Mouse (Mus musculus): ENCODE data around the gene Usp15.
A peak's percentile ranks its signal among the peaks of the same experiment; 100 is the strongest.
"Not testable (repeated sequence)": the region's sequence is repeated elsewhere in the genome, so short reads cannot be mapped to it uniquely, and the experiment has no call there.

The Usp15 gene

DNA sequence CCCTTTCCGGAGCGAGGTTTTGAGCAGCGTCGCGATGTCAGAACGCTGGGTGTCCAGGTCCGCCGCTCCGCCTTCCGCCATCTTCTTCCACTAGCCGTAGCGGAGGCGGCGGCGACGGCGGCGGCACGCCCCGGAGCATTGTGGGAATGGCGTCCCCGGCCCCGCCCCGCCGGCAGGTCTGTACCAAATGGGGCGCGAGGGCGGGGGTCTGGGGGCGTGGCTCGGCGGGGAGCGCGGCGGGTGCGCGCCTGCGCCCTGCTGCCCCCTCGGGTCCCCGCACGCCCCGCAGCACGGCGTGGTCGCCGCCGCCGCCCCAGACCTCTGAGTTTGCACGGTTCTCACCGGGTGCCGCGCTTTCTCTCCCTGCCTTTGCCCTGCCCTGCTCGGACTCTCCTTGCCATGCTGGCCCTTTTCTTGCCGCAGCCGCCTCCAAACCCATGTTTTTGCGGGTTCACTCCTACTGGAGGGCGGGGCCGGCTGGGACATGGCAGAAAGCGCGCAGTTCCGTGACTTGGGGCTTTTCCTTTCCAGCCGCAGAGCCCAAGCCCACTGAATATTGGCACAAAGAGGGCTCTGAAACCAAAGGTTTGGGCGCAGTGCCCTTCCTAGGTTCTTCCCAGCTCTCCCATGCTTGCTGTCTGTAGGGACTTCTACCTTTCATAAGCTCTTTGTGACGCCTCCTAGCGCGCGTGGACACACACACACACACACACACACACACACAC is at the start of gene Usp15:
Gene Usp15, minus strand, starts transcription at position 161 of the 725 bp plus-strand sequence.
- peak; percentile 93 for DNase-seq

DNA sequence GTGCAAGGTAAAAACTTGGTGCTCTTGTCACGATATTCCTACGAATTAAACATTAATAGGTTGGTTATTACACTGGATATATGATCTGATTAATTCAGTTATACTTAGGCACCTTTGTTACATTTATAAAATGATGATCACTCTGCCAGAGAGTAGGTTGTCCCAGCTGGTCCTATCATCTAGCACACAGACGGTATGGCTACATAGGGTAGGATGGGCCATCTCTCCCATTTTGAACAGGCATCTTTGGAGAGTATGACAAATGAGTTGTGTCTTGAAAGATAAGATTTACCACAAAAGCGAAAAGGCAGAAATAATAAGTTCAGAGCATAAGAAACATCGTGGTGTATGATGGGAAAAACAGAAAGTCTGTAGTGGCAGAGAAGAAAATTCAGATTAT is 32.6 kb upstream of the Usp15 start:
- no peak for DNase-seq

DNA sequence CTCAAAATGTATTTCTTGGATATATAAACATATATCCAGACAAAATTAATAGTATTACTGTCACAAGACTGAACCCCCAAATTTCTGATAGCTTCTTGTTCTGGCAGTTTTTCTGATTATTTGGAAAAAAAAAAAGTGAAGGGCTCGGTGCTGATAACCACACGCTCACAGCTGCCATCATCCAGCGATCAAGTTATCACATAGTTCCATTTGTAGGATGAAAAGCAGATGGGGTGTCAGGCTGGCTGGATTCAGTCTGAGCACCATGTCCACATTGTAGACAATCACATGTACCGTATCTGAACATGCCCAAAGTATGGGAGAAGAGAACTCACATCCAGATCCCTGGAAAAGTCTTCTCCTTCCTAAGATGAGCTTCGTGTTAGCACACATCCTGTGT is 26.0 kb upstream of the Usp15 start:
- DNase-seq, result no peak

DNA sequence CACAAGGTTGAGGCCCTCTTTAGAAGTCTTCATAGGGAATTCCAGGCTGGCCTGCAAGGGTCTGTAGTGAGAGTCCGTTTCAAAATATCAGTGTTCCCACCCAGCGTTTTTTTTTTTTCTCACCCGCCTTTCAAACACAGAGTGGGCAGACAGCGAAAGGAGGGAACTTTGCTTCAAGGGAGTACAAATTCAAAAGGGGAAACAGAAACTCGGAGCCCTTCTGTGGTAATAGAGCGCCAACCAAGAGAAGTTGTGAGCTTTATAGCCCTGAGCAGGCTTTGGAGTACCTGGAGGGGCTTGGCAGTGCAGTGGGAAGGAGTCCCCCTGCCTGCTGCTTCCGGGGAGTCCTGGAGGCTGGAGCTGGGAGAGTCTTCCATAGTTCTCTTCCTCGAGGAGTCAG is 12.7 kb upstream of the Usp15 start:
- no peak for DNase-seq

DNA sequence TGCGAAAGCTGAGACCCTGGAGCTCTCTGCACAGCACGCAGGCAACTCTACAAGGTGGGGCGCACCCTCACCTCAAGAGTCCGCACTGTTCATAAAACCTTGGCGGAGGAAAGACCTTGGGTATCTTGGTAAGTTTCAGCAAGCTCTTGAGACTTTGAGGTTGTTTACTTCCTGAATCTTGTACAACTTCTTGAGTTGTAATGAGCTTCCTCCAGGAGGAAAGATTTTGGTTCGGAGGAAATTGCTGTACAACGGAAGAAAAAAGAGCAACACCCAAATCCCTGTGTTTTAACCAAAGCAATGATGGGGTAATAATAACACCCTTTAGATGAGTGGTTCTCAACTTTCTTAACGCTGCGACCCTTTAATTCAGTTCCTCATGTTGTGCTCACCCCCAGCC is 11.5 kb upstream of the Usp15 start:
- no peak for DNase-seq

DNA sequence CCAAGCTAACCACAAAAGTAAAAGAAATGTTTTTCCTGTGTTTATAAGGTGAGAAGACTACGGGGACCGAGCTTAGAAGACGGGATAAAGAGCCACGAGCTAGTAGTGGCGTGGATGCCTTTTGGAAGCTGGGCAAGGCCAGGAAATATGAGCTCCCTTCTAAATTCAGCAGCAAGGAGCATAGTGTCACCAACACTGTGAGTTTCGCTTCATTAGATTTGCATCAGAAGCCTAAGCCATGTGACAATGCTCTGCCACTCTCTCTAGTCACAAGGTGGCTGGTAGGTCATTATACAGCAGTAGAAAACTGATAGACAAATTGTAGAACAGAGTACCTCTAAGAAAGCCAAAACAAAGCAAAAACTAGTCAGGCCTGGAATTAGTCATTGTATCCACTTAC is 9.3 kb upstream of the Usp15 start:
- no peak for DNase-seq

DNA sequence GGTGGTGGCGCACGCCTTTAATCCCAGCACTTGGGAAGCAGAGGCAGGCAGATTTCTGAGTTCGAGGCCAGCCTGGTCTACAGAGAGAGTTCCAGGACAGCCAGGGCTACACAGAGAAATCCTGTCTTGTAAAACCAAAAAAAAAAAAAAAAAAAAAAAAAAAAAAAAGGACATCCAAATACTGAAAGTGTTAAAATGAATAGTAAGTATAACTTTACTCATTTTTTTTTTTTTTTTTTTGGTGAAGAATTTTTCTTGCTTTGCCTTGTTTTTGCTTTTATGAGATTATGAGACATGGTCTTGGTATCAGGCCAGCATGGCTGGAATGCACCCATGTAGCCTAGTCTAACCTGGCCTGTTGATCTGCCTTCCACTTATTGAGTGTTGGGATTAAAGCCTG is 8.6 kb upstream of the Usp15 start:
- DNase-seq, result not testable (repeated sequence)

DNA sequence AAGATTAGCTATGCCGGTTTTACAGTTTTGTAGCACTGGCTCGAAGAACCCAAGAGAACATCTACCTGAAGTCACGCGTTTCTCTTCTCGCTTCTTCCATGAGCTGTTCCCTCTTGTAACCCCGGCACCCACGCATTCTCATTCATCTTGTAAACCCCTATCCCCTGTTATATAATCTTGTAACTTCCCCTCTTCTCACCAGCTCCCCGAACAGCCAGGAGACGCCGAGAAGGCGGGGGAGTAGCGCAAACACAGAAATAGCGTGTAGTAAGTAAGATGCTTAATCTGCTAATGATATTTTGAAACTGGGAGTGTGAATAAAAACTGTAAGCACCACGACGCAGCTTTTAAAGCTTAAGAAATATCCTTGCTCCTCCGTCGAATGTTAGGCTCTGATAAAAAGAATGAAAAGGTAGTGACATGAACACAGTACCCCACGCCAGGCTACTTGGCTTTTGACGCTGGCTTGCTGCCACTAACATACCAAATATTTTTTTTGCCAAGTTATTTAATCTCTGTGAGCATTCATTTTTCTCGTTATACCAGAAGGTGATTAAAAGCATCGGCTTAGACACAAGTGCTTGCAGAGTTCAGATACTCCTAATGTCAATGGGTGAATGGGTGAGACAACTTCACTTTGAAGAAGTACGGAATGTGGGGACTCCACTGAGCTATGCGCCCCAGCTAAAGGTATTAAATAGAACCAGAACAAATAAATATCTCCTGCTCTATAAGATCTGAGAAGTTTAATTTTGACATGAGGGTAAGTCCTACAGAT is 5.4 kb upstream of the Usp15 start:
- DNase-seq, result no peak

DNA sequence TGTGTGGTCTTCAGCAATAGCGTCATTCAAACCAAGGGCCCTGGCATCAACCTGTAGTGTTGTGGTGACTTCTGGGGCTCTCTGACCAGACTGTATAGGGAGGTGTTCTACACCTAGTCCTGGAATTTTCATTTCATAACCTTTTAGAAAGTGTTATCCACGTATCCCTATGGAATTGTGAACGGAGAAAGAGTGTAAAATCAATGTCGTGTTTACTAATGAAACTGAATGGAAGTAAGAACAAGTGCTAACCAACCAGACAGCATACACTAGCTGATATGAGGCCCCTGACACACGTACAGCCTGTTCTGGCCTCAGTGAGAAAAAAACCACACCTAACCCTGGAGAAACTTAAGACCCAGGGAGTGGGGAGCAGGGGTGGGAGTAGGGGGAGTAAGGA is 4.6 kb upstream of the Usp15 start:
- DNase-seq, result no peak

DNA sequence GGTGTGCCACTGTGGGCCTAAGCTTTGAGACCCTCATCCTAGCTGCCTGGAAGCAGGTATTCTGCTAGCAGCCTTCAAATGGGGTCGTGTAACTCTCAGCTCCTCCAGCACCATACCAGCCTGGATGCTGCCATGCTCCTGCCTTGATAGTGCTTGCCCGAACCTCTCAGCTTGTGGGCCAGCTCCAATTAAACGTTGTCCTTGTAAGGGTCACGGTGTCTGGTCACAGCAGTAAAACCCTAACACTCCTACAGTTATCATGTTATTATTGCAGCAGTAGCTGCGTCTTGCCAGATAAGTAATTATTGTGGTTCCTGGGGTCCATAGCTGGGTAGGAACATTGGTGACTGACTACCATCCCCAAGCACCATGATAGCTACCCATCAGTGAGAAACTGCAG is 4.2 kb upstream of the Usp15 start:
- no peak for DNase-seq

DNA sequence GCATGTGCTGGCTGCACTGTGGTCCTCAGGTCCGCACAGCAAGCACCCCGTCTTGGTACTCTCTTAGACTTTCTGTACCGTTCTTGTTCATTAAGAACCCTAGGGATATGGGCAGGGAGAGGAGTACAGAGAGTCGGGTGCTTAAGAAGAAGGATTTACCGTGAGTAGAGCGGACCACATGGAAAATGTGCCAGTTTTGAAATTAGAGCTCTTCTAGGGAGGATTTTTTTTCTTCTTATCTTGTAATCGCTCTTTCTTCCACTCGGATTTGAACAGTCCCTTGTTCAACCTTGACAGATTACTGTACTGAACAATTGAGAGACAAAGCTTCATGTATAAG is 3.5 kb upstream of the Usp15 start:
- DNase-seq, result no peak

DNA sequence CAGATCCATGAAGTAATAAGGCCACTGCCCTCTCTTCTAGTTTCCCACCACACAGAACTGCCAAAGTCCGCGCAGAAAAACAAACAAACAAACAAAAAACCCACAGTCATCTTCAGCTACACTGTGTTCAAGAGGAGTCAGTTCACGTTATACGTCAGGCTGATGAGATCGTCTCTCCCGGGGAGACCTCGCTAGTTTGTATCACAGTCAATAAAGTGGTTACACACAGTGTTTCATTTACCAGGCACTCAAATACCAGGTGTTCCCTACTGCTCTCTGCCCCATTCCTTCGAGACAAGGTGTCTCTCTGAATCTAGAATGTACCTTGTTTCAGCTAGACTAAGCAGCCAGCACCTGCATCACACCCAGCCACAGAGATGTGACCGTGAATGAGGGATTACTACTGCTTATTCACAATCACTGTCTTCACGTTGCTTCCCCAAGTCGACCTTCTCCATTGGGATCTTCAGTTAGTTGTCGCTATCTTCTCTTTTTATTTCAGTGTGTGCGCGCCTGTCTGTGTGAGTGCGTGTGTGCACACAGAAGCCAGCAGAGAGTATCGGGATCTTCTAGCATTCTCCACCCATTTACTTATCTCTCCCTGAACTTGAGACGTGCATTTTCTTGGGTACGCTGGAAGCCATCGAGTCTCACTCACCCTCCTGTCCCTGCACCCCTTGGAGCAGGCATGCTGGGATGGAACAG is 3.0 kb upstream of the Usp15 start:
- no peak for DNase-seq

DNA sequence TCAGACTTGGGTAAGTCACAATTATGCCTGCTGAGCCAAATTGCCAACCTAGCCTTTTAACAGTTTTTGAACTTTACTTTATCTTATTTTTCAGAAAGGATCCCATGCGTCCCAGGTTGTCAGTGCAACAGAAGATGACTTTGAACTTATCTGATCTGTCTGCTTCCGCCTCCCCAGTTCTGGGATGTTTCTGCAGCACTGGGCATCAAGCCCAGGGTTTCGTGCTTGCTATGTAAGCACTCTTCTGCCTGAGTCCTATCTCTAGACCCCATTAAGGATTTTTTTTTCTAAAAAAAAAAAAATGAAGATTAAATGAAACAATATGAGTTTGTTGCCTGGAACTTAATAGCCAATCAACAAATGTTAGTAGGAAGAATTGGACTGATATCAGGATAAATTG is 2.3 kb upstream of the Usp15 start:
- DNase-seq, result no peak

DNA sequence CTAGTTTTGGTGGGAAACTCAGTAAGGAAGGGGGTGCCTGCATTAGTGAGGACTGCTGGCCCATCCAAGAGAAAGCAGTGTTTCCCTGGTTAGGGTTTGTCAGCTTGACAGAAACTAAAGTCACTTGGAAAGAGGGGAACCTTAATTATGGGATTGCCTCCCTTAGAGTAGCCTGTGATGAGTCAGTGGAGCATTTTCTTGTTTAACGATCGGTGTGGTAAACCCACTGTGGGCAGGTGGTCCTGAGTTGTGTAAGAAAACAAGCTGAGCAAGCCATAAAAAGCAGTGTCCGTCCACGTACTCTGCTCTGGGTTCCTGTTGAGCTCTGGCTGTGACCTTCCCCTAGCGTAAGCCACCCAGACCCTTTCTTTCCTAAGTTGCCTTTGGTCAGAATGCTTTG is 1.4 kb upstream of the Usp15 start:
- no peak for DNase-seq

DNA sequence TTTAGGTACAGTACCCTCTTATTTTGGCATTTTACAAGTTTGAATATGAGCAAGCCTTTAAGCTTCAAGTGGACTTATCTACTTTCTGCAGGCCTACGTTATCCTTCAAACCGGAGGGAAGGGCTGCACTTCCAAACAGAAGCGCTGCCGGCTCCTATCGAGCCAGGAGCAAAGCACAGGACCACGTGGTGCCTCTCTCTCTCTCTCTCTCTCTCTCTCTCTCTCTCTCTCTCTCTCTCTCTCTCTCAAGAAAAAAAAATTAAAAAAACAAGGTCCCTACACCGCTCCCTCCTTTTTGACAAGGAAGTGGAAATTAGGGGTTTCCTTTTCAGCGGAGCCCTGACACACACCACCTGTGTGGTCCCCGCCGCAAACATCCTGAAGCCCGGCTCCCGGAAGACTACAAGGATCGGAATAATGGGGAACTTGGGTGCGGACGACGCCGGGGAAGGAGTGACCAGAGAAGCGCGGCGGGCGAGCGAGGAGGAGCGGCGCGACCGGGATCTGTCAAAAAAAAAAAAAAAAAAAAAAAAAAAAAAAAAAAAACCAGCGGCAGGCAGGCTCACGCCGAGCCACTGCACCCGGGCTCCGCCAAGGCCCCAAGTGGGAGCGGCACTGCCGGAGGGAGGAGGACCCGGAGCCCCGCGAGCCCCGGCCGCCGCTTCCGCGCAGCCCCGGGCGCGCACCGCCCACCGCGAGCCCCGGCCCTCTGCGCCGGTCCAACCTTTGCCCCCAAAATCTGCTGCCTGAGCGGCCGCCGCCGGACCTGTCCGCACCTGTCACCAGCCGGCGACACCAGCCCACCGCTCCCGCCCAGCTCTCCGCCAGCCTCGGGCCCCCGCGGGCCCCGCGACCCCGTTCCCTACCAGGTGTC is 597 bp downstream of the Usp15 start:
- no peak for DNase-seq

DNA sequence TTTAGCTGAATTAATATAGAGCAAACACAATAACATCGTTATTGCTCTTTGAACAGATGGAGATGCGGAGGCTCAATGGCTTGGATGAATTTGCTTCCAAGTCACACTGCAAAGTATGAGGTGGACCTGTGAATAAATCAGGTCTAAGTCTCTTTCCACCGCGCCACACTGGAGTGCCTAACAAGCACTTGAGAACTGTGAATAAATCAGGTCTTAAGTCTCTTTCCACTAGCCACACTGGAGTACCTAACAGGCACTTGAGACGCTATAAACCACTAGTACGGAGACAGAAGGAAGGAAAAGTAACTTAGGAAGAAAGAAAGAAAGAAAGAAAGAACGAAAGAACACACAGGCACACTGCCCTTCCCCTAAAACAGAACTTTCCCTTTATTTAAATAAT is 1.3 kb downstream of the Usp15 start:
- DNase-seq, result no peak

DNA sequence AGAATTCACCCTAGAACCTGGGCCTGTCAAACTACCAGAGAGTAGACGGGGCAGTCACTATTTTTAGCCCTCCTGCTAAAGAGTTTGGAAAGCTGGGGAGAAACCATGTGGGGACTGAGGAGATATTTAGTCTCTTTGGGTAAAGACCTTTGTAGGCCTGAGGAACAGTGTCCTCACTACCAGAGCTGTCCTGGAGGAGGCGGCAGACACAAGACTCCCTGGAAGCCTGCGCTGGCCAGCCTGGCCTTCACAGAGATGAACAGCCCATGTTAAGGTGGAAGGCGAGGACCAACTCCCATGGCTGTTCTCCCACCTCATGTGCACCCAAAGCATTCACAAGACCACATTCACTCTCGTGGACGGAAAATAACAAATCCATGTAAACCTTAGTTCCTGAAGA is 5.8 kb downstream of the Usp15 start:
- DNase-seq, result no peak

DNA sequence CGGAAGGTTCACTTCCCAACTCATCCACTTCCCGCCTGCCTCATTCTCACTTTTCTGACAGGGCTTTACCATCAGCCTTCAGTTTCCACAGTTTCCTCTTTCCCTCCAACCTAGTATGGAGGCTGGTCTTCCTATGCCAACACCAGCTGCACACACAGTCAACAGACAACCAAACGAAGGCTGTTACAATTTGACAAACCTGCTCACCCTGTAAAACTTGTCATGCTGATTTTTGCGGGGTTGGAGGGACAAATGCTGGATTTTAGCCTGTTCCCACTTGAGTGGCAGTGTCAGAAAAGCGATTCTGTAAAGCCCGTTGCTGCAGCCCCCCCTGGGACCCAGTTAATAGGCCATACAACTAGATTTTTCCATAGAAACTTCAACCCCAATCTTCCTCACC is 9.5 kb downstream of the Usp15 start:
- DNase-seq, result no peak

DNA sequence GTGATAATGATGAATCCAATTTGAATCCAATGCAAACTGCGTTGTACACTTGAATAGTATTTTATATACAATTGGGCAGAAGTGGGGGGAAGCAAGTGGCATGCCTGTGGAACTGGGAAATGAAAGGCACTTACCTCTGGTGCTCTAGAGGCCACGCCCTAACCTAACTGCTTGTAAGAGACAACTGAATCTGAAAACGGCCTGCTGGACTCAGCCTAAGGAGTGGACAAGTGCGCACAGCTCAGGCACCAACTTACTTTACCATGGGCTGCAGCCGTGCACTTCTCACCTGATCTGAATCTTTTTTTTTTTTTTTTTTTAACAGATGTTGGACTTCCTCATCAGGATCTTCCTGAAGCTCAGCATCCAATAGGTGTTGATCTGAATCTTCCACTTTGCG is 10.9 kb downstream of the Usp15 start:
- no peak for DNase-seq

DNA sequence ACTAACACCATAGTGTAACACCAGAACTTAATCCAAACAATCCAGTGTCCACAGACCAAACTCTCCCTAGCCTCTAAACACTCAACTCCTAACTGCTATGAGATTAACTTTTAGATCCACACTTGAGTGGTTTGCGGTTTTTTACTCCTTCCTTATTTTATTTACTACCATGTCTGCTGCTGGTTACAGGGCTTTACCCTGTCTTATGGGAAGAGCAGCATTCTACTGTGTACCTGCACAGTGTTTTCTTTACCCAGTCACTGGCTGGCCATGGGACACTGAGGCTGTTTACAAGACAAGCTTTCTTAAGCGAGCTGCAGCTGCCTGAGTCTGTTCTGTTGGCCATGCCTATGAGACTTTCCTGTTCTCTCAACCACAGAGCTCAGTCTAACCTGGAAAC is 13.1 kb downstream of the Usp15 start:
- DNase-seq, result no peak

DNA sequence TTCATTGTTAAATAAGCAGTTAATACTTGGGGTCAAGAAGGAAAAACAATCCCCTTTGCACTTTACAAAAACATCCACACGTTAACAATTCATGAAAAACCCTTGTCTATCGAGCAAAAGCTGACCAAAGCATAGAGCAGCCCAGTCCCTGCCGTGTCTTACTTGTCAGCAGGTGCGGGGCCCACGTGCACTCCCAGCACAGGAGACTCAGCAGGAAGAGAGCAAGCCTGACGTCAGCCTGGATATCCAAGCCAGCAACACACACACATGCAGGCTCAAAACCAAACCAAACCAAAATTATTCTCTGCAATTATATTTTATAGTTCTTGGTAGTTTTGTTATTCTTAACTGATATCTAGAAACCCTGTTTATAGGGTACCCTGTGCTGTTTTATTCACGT is 13.6 kb downstream of the Usp15 start:
- DNase-seq, result peak; percentile 64

DNA sequence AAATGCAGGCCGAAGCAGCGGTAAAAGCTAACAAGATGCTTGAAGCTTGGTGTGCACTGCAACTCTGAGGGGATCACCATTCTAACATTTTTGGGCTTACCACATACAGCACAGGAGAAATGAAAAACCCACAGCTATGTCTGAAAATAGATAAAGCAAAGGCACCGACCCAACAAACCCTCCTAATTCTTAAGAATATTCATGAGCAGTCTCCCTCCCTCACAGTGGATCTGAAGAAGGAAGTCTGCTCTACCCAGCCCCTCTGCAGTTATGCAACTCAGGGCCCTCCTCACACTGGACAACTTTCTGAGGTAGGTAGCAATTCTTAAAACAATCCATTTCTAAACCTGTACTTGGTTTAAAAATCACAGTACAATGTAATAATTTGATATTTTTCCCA is 14.4 kb downstream of the Usp15 start:
- no peak for DNase-seq

DNA sequence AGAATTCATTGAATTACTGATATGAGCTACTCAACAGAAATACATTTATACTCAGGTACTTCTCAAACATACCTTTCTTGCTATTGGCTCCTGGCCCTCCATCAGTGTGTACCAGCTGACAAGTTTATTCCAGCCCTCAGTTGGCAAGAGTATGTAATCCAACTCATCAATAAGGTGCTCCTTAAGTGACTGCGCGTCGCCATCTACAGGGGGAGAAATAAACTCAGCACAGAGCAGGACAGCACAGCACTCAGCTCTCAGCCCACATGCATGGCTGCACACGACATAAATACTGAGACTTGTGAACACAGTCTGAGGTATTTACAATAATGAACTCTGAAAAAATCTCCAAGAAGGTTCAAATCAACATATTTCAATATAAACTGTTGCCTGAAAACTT is 21.0 kb downstream of the Usp15 start:
- DNase-seq, result no peak
